Mouse (Mus musculus) midbrain, embryonic 13.5 days (tissue): ENCODE measurements around the gene Myo10. TPM values are rescaled to one million over a fixed set of nuclear protein-coding genes. Genes with fewer than 3 reads are reported as not detected.

Experiments
- ATAC-seq: fragments of 200-750 bp; cut with Nextera tagmentation; 2 replicates; pipeline ENCODE4 v1.8.0; 2017; ENCODE audit warnings: mild to moderate bottlenecking, moderate TSS enrichment, moderate library complexity
- H3K27ac ChIP-seq: fragments of 300-500 bp; sonication (generic); 2 replicates; pipeline ENCODE4 v1.5.1; 2015; ENCODE audit warnings: inconsistent platforms, mild to moderate bottlenecking, moderate library complexity
- H3K27me3 ChIP-seq: fragments of 300-500 bp; sonication (generic); 2 replicates; pipeline ENCODE4 v1.6.1; 2015; ENCODE audit warnings: mild to moderate bottlenecking, inconsistent platforms
- H3K36me3 ChIP-seq: fragments of 300-500 bp; sonication (generic); 2 replicates; pipeline ENCODE4 v1.6.1; 2015; ENCODE audit warnings: mild to moderate bottlenecking, inconsistent platforms
- H3K4me1 ChIP-seq: fragments of 300-500 bp; sonication (generic); replicated peaks from 2 replicates; pipeline ENCODE4 v1.6.1; 2015; ENCODE audit warnings: inconsistent platforms
- H3K4me2 ChIP-seq: fragments of 300-500 bp; sonication (generic); replicated peaks from 2 replicates; pipeline ENCODE4 v1.6.1; 2015; ENCODE audit warnings: moderate library complexity, mild to moderate bottlenecking, inconsistent platforms
- H3K4me3 ChIP-seq: fragments of 300-500 bp; sonication (generic); replicated peaks from 2 replicates; pipeline ENCODE4 v1.5.1; 2015; ENCODE audit warnings: mild to moderate bottlenecking, inconsistent platforms
- H3K9ac ChIP-seq: fragments of 300-500 bp; sonication (generic); replicated peaks from 2 replicates; pipeline ENCODE4 v1.6.1; 2015; ENCODE audit warnings: mild to moderate bottlenecking, inconsistent platforms
- H3K9me3 ChIP-seq: fragments of 300-500 bp; sonication (generic); 2 replicates; pipeline ENCODE4 v1.6.1; 2016; ENCODE audit warnings: mild to moderate bottlenecking, inconsistent platforms
- WGBS: fragments of 180-500 bp; shearing (Covaris S2); methylation state at CpG from one replicate; pipeline ENCODE4 v1.1.7; 2015; 5-methylcytosine and 5-hydroxymethylcytosine counted together
- polyA plus RNA-seq: library from polyadenylated mRNA; unstranded; fragments of >200 nt; fragmentation: Nextera tagmentation; extraction: Ambion mirVana; gene quantifications from 2 replicates; pipeline ENCODE4 v1.2.1, GENCODE M21; 2015

Gene Myo10
- polyA plus RNA-seq, 1 experiment from 2014 or later, result 42.9 TPM

DNA sequence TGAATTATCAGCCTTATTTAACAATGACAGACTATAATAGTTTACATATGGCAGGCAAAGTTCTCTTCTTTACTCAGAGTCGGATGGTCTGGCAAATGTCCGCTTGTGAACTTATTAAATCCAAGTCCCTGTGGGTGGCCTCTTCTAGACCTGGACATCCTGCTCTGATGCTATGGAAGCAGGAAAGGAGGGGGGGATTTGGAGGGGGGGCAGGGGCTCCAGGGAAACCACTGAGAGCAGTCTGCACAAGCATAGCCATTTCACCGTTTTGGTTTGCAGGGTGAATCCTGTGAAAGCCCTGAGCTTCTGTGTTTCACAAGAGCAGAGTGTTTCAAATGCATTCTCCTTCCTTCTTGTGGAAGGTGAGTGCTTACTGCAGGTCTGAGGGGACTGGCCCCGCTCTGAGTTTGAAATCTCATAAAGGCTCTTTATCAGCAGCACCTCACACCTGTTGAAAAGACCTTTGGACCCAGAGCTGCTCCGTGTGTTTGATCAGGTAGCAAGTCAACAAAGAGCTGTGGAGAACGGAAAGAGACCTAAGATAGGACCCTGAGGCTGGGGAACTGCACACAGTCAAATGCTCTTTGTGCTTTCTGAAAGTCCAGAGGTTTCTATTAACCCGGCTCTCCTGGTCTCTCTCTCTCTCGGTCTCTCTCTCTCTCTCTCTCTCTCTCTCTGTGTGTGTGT lies 40.7 kb downstream of the Myo10 start:
- 60% methylated on average over 8 of the region's 8 CpGs for WGBS
- H3K36me3 ChIP-seq, result no peaks in the 10 kb centered on the region
- H3K9me3 ChIP-seq, result no peaks in the 10 kb centered on the region
- H3K4me2 ChIP-seq, result no peak overlapping the region
- H3K4me3 ChIP-seq, result no peak overlapping the region
- no peak overlapping the region for H3K27ac ChIP-seq
- no peaks in the 10 kb centered on the region; the same call in 1 of the 2 replicates for H3K4me1 ChIP-seq
- H3K9ac ChIP-seq, result no peak overlapping the region
- ATAC-seq, result no peak
- H3K27me3 ChIP-seq, result no peaks in the 10 kb centered on the region; the same call in 1 of the 2 replicates

- 0 out of 2 replicates have a peak, but pooled peaks have one; percentile 10 for ATAC-seq
- no peak overlapping the region for H3K4me2 ChIP-seq
- 42% methylated on average over 16 of the region's 16 CpGs for WGBS
- no peaks in the 10 kb centered on the region; the same call in 1 of the 2 replicates for H3K27me3 ChIP-seq
- peaks cover 36% of the 10 kb centered on the region for H3K4me1 ChIP-seq
- no peak overlapping the region for H3K9ac ChIP-seq
- H3K36me3 ChIP-seq, result no peaks in the 10 kb centered on the region
- no peaks in the 10 kb centered on the region for H3K9me3 ChIP-seq
- H3K27ac ChIP-seq, result no peak overlapping the region
- no peak overlapping the region for H3K4me3 ChIP-seq
These were observed 47.2 kb downstream of the Myo10 start for GRCm38 (mm10) chr15:25669283-25670247.

- peaks cover 8% of the 10 kb centered on the region; the same call in 1 of the 2 replicates for H3K27me3 ChIP-seq
- no peak overlapping the region for H3K9ac ChIP-seq
- no peak overlapping the region for H3K4me3 ChIP-seq
- H3K9me3 ChIP-seq, result no peaks in the 10 kb centered on the region
- H3K4me1 ChIP-seq, result peaks cover 63% of the 10 kb centered on the region
- WGBS, result 31% methylated on average over 6 of the region's 6 CpGs
- 0 out of 2 replicates have a peak overlapping the region, but pooled peaks have one; percentile 0 for H3K4me2 ChIP-seq
- peak; percentile 56 for ATAC-seq
- H3K36me3 ChIP-seq, result no peaks in the 10 kb centered on the region
- peak overlapping the region; percentile 63 for H3K27ac ChIP-seq
These were observed 51.1 kb downstream of the Myo10 start for GRCm38 (mm10) chr15:25673231-25673980.

GRCm38 (mm10) chr15:25674099-25674931 lies 52.0 kb downstream of the Myo10 start:
- Histone ChIP-seq H3K27me3 (peaks cover 8% of the 10 kb centered on the region; the same call in 1 of the 2 replicates), H3K9ac (no peak overlapping the region), H3K4me1 (peaks cover 61% of the 10 kb centered on the region), H3K36me3 (no peaks in the 10 kb centered on the region), H3K4me2 (no peak overlapping the region; the same call in 1 of the 2 replicates), H3K9me3 (no peaks in the 10 kb centered on the region), H3K27ac (peak overlapping the region; percentile 63), H3K4me3 (no peak overlapping the region)
- peak; percentile 57 for ATAC-seq
- 51% methylated on average over 17 of the region's 17 CpGs for WGBS

DNA sequence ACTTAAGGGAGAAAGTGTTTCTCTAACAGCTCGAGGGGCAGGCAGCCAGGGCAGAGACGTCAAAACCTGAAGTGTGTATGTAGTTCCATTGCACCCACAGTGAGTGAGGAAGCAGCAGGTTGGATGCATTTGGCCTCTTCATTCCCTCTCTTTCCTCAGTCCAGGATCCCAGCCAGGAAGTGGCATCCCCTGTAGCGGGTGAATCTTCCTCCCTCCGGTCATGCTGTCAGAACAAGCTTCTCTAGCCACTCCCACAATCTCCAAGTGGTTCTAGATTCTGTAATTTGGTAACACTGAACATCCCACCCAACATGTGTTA lies 52.6 kb downstream of the Myo10 start:
- peaks cover 8% of the 10 kb centered on the region; the same call in 1 of the 2 replicates for H3K27me3 ChIP-seq
- peaks cover 59% of the 10 kb centered on the region for H3K4me1 ChIP-seq
- no peak overlapping the region for H3K4me3 ChIP-seq
- H3K27ac ChIP-seq, result peak overlapping the region; percentile 63
- H3K9me3 ChIP-seq, result no peaks in the 10 kb centered on the region
- WGBS, result 81% methylated on average over 4 of the region's 4 CpGs
- ATAC-seq, result no peak
- H3K9ac ChIP-seq, result no peak overlapping the region
- H3K36me3 ChIP-seq, result no peaks in the 10 kb centered on the region
- no peak overlapping the region for H3K4me2 ChIP-seq

DNA sequence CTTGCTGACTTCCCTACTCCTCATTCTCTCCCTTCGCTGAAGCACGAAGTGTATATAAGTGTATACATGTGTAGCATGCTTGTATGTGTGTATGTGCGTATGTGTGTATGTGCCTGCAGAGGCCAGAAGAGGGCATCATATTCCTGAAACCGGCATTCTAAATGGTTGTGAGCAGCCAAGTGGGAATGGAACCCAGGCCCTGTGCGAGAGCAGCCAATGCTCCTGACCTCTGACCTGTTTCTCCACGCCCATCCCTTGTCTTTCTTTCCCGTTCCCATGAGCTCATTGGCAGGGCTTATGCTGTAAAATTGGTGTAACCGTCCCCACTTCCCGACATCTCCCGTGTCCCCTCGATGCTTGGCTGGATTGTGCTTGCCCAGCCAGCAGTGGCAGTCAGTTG lies 53.0 kb downstream of the Myo10 start:
- H3K9ac ChIP-seq, result no peak overlapping the region
- no peaks in the 10 kb centered on the region for H3K9me3 ChIP-seq
- H3K4me2 ChIP-seq, result no peak overlapping the region
- H3K4me3 ChIP-seq, result no peak overlapping the region
- 90% methylated on average over 11 of the region's 11 CpGs for WGBS
- no peak for ATAC-seq
- H3K27ac ChIP-seq, result peak overlapping the region; percentile 63; the same call in 1 of the 2 replicates
- H3K4me1 ChIP-seq, result peaks cover 59% of the 10 kb centered on the region
- no peaks in the 10 kb centered on the region for H3K36me3 ChIP-seq
- peaks cover 8% of the 10 kb centered on the region; the same call in 1 of the 2 replicates for H3K27me3 ChIP-seq

GRCm38 (mm10) chr15:25676056-25676785 lies 53.9 kb downstream of the Myo10 start:
- WGBS, result 69% methylated on average over 13 of the region's 13 CpGs
- no peak for ATAC-seq

GRCm38 (mm10) chr15:25679081-25679480 lies 56.8 kb downstream of the Myo10 start:
- Histone ChIP-seq H3K9ac (no peak overlapping the region), H3K36me3 (no peaks in the 10 kb centered on the region), H3K4me1 (peaks cover 55% of the 10 kb centered on the region), H3K4me3 (no peak overlapping the region), H3K4me2 (no peak overlapping the region), H3K27ac (no peak overlapping the region), H3K27me3 (peaks cover 8% of the 10 kb centered on the region; the same call in 1 of the 2 replicates), H3K9me3 (no peaks in the 10 kb centered on the region)
- 39% methylated on average over 3 of the region's 3 CpGs for WGBS
- no peak for ATAC-seq

More at GRCm38 (mm10) chr15:25676056-25676785, 53.9 kb downstream of the Myo10 start:
- H3K9ac ChIP-seq, result no peak overlapping the region
- H3K27me3 ChIP-seq, result peaks cover 8% of the 10 kb centered on the region; the same call in 1 of the 2 replicates
- H3K9me3 ChIP-seq, result no peaks in the 10 kb centered on the region
- peaks cover 64% of the 10 kb centered on the region for H3K4me1 ChIP-seq
- peak overlapping the region; percentile 35; the same call in 1 of the 2 replicates for H3K27ac ChIP-seq
- H3K4me2 ChIP-seq, result no peak overlapping the region
- no peaks in the 10 kb centered on the region for H3K36me3 ChIP-seq
- no peak overlapping the region for H3K4me3 ChIP-seq

DNA sequence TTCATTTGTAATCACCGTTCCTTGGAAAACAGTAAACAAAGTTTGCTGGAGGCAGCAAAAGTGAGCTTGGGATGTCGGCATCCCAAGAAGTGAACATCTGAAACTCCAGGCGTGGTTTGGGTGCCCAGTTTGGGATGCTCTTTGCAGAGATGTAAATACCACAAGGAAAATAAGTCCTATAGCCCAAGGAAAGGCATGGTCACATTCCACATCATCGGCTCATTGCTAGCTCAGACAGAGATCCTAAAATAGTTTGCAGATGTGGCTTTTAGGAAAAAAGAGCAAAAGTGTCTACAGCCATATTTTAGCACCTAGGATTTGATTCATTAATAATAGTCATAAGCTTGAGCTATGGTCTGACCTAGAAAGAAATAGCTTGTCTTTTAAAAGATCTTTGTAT lies 57.3 kb downstream of the Myo10 start:
- Histone ChIP-seq H3K9ac (no peak overlapping the region), H3K27ac (no peak overlapping the region), H3K4me2 (no peak overlapping the region), H3K36me3 (no peaks in the 10 kb centered on the region), H3K4me3 (no peak overlapping the region), H3K9me3 (no peaks in the 10 kb centered on the region), H3K27me3 (peaks cover 8% of the 10 kb centered on the region; the same call in 1 of the 2 replicates), H3K4me1 (peaks cover 50% of the 10 kb centered on the region)
- ATAC-seq, result no peak
- 94% methylated on average over 4 of the region's 4 CpGs for WGBS

DNA sequence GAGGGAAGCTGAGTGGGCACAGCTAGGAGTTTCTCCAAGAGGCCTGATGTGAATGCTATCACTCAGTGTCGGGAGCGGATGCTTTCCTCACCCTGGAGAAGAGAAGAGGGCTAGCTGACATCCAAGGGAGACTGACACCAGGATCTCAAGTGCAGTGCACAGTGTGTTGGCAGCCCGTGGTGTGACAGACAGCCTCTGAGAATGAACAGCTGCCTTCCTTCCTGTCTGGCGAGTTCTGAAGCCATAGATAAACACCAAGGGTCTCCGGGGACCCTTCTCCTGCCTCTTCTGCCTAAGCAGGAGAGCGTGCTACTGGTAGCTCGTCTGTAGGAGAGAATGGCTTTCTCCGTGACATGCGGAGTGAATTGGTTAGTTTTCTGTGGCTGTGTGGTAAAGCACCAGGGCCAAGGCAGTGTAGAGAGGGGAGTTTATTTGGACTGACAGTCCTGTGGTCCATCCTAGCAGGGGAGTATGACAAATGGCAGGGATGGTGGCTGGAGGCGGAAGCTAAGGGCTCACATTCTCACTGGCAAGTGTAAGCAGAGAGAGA lies 58.0 kb downstream of the Myo10 start:
- H3K27ac ChIP-seq, result no peak overlapping the region
- peaks cover 45% of the 10 kb centered on the region for H3K4me1 ChIP-seq
- no peak overlapping the region for H3K4me3 ChIP-seq
- H3K4me2 ChIP-seq, result no peak overlapping the region
- peaks cover 8% of the 10 kb centered on the region; the same call in 1 of the 2 replicates for H3K27me3 ChIP-seq
- H3K9ac ChIP-seq, result no peak overlapping the region
- H3K9me3 ChIP-seq, result no peaks in the 10 kb centered on the region
- 59% methylated on average over 10 of the region's 10 CpGs for WGBS
- no peaks in the 10 kb centered on the region for H3K36me3 ChIP-seq
- ATAC-seq, result peak; percentile 54; the same call in 1 of the 2 replicates
